Mouse (Mus musculus) liver, embryonic 13.5 days (tissue): ENCODE measurements around the gene St3gal2. TPM values are rescaled to one million over a fixed set of nuclear protein-coding genes. Genes with fewer than 3 reads are reported as not detected.
A peak's percentile ranks its signal among the peaks of the same experiment; 100 is the strongest.
"Not testable (repeated sequence)": the region's sequence is repeated elsewhere in the genome, so short reads cannot be mapped to it uniquely, and the experiment has no call there.

Experiments used
- ATAC-seq: fragments of 200-750 bp; cut with Nextera tagmentation; 2 replicates; pipeline ENCODE4 v1.8.0; 2017; ENCODE audit warnings: low read depth, mild to moderate bottlenecking, moderate number of reproducible peaks, moderate library complexity
- DNase-seq: peaks from one replicate; pipeline ENCODE4 v3.0.0; 2022
- H3K27ac ChIP-seq: fragments of 300-500 bp; sonication (generic); 2 replicates; pipeline ENCODE4 v1.5.1; 2015; ENCODE audit warnings: moderate library complexity, mild to moderate bottlenecking, inconsistent platforms
- H3K27me3 ChIP-seq: fragments of 300-500 bp; sonication (generic); 2 replicates; pipeline ENCODE4 v1.6.1; 2015; ENCODE audit warnings: mild to moderate bottlenecking, inconsistent platforms
- H3K36me3 ChIP-seq: fragments of 300-500 bp; sonication (generic); 2 replicates; pipeline ENCODE4 v1.6.1; 2015; ENCODE audit warnings: mild to moderate bottlenecking, inconsistent platforms
- H3K4me1 ChIP-seq: fragments of 300-500 bp; sonication (generic); replicated peaks from 2 replicates; pipeline ENCODE4 v1.6.1; 2015; ENCODE audit warnings: inconsistent platforms
- H3K4me2 ChIP-seq: fragments of 300-500 bp; sonication (generic); 2 replicates; pipeline ENCODE4 v1.6.1; 2015; ENCODE audit warnings: inconsistent platforms, mild to moderate bottlenecking, moderate library complexity
- H3K4me3 ChIP-seq: fragments of 300-500 bp; sonication (generic); replicated peaks from 2 replicates; pipeline ENCODE4 v1.5.1; 2015; ENCODE audit warnings: mild to moderate bottlenecking, inconsistent platforms
- H3K9ac ChIP-seq: fragments of 300-500 bp; sonication (generic); 2 replicates; pipeline ENCODE4 v1.6.1; 2015; ENCODE audit warnings: mild to moderate bottlenecking, inconsistent platforms
- H3K9me3 ChIP-seq: fragments of 300-500 bp; sonication (generic); replicated peaks from 2 replicates; pipeline ENCODE4 v1.6.1; 2016; ENCODE audit warnings: inconsistent platforms
- WGBS: fragments of 180-500 bp; shearing (Covaris S2); methylation state at CpG from one replicate; pipeline ENCODE4 v1.1.7; 2015; ENCODE audit not compliant: insufficient replicate concordance; 5-methylcytosine and 5-hydroxymethylcytosine counted together
- polyA plus RNA-seq: library from polyadenylated mRNA; unstranded; fragments of >200 nt; fragmentation: Nextera tagmentation; extraction: Ambion mirVana; gene quantifications from 2 replicates; pipeline ENCODE4 v1.2.1, GENCODE M21; 2015

The St3gal2 gene
- polyA plus RNA-seq, 1 experiment from 2014 or later, result 21.0 TPM

DNA sequence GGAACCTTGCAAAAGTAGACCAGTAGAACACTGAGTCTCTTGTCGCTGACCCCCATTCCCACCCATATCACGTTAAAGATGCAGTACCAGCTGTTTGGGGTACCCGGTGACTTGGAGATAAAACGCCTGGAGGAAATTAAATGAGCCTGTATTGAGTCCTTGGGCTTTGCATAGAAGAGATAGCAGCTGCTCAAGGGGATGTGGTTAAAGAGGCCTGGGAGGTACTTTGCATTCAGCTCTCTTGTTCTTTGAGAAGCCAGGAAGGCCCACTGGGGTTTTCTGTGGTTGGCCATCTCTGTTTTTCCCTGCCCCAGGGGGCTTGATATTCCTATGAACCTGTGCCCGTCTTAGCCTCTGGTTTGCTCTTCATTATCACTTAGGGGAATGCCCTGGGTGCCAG is 9.3 kb downstream of the St3gal2 start:
- Histone ChIP-seq H3K9ac (peak overlapping the region; percentile 65), H3K4me1 (peaks cover 100% of the 10 kb centered on the region), H3K36me3 (peaks cover 21% of the 10 kb centered on the region), H3K9me3 (no peaks in the 10 kb centered on the region), H3K27ac (peak overlapping the region; percentile 96), H3K4me3 (peak overlapping the region; percentile 40), H3K27me3 (no peaks in the 10 kb centered on the region), H3K4me2 (peak overlapping the region; percentile 74)
- 11% methylated on average over 5 of the region's 5 CpGs for WGBS
- DNase-seq, result peak; percentile 81
- peak; percentile 79 for ATAC-seq

DNA sequence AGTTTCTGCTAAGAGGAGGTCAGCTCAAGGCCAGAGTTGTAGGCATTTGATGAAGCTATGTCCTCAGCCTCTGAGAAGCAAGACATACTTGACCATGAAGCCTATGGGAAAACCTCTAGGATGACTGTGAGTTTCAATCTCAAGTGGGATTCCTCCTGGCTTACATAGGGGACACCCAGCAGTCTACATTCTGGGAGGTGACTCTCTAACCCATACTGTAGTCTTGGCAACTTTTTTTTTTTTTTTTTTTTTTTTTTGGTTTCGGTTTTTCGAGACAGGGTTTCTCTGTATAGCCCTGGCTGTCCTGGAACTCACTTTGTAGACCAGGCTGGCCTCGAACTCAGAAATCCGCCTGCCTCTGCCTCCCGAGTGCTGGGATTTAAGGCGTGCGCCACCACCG is 9.9 kb downstream of the St3gal2 start:
- ATAC-seq, H3K27me3 ChIP-seq, DNase-seq, H3K9me3 ChIP-seq: not testable (repeated sequence)
- Histone ChIP-seq H3K36me3 (peaks cover 22% of the 10 kb centered on the region), H3K9ac (peak overlapping the region; percentile 65), H3K4me2 (peak overlapping the region; percentile 74), H3K27ac (peak overlapping the region; percentile 96), H3K4me3 (peak overlapping the region; percentile 40), H3K4me1 (peaks cover 100% of the 10 kb centered on the region)
- WGBS, result 66% methylated on average over 8 of the region's 8 CpGs

DNA sequence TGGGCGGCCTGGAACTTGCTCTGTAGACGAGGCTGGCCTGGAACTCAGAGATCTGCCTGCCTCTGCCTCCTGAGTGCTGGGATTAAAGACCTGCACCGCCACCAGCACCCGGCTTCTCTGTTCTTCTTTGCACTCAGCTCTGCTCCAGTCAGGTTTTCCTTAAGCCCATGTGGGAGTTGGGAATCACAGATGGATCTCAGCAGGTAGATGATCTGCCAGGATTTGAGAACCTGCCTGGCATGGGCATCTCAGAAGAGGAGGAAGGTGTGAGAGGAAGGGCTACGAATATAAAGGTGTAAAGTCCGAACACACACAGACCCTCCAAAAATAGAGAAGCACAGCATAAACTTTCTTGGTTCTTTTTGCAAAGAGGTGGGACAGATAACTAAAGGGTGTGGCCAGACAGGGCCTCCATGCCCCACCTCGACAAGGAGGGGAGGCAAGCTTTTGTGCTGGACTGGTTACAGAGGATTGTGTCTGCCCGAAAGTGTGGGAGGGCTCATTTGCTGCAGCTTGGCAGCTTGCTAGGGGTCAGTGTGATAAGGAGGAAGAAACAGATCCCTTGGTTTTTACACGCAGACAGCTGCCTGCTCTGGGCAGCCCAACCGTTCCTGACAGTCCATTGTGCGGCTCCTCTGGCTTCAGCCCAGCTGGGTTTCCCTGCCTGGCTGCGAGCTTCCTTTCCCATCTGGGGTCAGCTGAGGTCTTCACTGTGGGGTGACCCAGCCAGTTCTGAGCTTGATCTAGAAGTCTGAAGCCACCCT is 11.6 kb downstream of the St3gal2 start:
- peaks cover 21% of the 10 kb centered on the region for H3K36me3 ChIP-seq
- peaks cover 100% of the 10 kb centered on the region for H3K4me1 ChIP-seq
- H3K4me3 ChIP-seq, result peak overlapping the region; percentile 40
- DNase-seq (peak; percentile 74), ATAC-seq (peak; percentile 66)
- WGBS, result 31% methylated on average over 12 of the region's 12 CpGs
- peak overlapping the region; percentile 74 for H3K4me2 ChIP-seq
- peak overlapping the region; percentile 71 for H3K9ac ChIP-seq
- no peaks in the 10 kb centered on the region for H3K27me3 ChIP-seq
- no peaks in the 10 kb centered on the region for H3K9me3 ChIP-seq
- H3K27ac ChIP-seq, result peak overlapping the region; percentile 96

DNA sequence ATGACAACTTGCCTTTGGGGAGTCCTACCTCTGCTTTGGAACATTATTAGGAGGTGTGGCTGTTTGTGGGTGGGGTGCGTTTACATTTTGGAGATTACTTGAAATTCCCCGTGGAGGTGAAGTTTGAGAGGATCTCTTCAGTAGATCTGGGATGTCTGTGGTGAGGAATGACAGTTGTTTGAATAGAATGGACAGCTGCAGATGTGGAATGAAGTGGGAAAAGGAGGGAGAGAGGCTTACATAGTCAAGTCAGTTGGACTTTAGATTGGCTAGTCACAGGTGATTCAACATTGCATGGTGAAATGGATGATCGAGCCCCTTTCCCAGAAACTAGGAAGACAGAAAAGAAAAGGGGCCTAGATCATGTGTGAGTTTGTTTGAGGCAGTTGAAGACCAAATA is 12.7 kb downstream of the St3gal2 start:
- Histone ChIP-seq H3K9me3 (no peaks in the 10 kb centered on the region), H3K4me2 (peak overlapping the region; percentile 74), H3K27ac (peak overlapping the region; percentile 96), H3K36me3 (peaks cover 28% of the 10 kb centered on the region), H3K4me3 (peak overlapping the region; percentile 40; the same call in 1 of the 2 replicates), H3K4me1 (peaks cover 100% of the 10 kb centered on the region), H3K9ac (peak overlapping the region; percentile 71), H3K27me3 (no peaks in the 10 kb centered on the region)
- DNase-seq, result no peak
- no peak for ATAC-seq
- 33% methylated on average over 3 of the region's 3 CpGs for WGBS

- ATAC-seq (peak; percentile 71), DNase-seq (peak; percentile 61)
- Histone ChIP-seq H3K4me2 (peak overlapping the region; percentile 74), H3K4me1 (peaks cover 100% of the 10 kb centered on the region), H3K9me3 (no peaks in the 10 kb centered on the region), H3K4me3 (peak overlapping the region; percentile 0; the same call in 1 of the 2 replicates), H3K27ac (peak overlapping the region; percentile 96), H3K27me3 (no peaks in the 10 kb centered on the region), H3K36me3 (peaks cover 28% of the 10 kb centered on the region), H3K9ac (peak overlapping the region; percentile 71; the same call in 1 of the 2 replicates)
- WGBS, result 19% methylated on average over 2 of the region's 2 CpGs
Measured at GRCm38 (mm10) chr8:110933272-110933671, 13.6 kb downstream of the St3gal2 start.

- Histone ChIP-seq H3K4me3 (no peak overlapping the region), H3K4me1 (peaks cover 99% of the 10 kb centered on the region), H3K9ac (peak overlapping the region; percentile 7; the same call in 1 of the 2 replicates), H3K9me3 (no peaks in the 10 kb centered on the region), H3K36me3 (peaks cover 30% of the 10 kb centered on the region), H3K27me3 (no peaks in the 10 kb centered on the region), H3K4me2 (no peak overlapping the region), H3K27ac (peak overlapping the region; percentile 41; the same call in 1 of the 2 replicates)
- no peak for DNase-seq
- 87% methylated on average over 12 of the region's 12 CpGs for WGBS
- ATAC-seq, result no peak
Measured at GRCm38 (mm10) chr8:110936217-110936616, 16.5 kb downstream of the St3gal2 start.

- Histone ChIP-seq H3K27ac (peak overlapping the region; percentile 43), H3K27me3 (no peaks in the 10 kb centered on the region), H3K4me1 (peaks cover 88% of the 10 kb centered on the region), H3K9me3 (no peaks in the 10 kb centered on the region), H3K4me2 (0 out of 2 replicates have a peak overlapping the region, but pooled peaks have one; percentile 6), H3K36me3 (peaks cover 34% of the 10 kb centered on the region), H3K9ac (no peak overlapping the region), H3K4me3 (no peak overlapping the region)
- ATAC-seq, result peak; percentile 32; the same call in 1 of the 2 replicates
- no peak for DNase-seq
- 15% methylated on average over 6 of the region's 6 CpGs for WGBS
Measured at GRCm38 (mm10) chr8:110938882-110939589, 19.3 kb downstream of the St3gal2 start.

DNA sequence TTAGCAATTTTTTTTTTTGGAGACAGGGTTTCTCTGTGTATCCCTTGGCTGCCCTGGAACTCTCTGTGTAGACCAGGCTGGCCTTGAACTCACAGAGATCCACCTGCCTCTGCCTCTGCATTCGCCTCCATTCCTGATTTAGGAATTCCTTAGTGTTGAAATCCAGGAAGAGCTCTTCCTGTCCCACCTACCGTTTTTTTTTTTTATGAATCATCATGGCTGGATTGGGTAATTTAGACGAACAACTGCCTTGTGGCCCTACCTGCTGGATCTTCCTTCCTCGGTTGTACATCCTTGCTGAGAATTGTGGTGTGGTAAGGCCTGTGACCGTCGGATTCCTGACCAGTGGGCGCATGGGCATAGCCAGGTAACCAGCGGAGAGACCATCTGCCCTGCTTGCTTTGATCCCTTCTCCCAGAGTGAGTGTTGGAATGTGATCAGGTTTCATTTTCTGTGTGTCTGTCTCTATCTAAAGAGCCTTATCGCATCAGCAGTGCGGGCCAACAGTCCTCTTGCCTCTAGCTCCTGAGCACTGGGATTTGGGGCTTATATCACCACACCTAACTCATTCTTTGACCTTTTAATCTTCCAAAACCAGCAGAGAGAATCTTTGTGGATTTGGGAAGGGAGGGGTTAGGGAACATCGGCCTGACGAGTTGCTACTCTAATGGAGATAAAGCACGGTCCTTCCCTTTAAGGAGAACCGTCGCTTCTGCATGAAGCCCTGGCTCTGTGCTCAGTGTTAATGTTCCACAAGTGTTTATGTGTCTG is 21.1 kb downstream of the St3gal2 start:
- ATAC-seq (no peak), DNase-seq (no peak)
- H3K27me3 ChIP-seq, result no peaks in the 10 kb centered on the region
- no peak overlapping the region for H3K4me3 ChIP-seq
- H3K4me1 ChIP-seq, result peaks cover 86% of the 10 kb centered on the region
- 69% methylated on average over 15 of the region's 15 CpGs for WGBS
- H3K9me3 ChIP-seq, result no peaks in the 10 kb centered on the region
- H3K27ac ChIP-seq, result peak overlapping the region; percentile 47; the same call in 1 of the 2 replicates
- H3K36me3 ChIP-seq, result peaks cover 23% of the 10 kb centered on the region
- no peak overlapping the region for H3K9ac ChIP-seq
- H3K4me2 ChIP-seq, result no peak overlapping the region

- Histone ChIP-seq H3K9ac (no peak overlapping the region), H3K27ac (0 out of 2 replicates have a peak overlapping the region, but pooled peaks have one; percentile 47), H3K4me3 (no peak overlapping the region), H3K36me3 (peaks cover 23% of the 10 kb centered on the region), H3K4me1 (peaks cover 84% of the 10 kb centered on the region), H3K9me3 (no peaks in the 10 kb centered on the region), H3K4me2 (no peak overlapping the region), H3K27me3 (no peaks in the 10 kb centered on the region)
- no peak for DNase-seq
- WGBS, result 60% methylated on average over 10 of the region's 10 CpGs
- no peak for ATAC-seq
Measured at GRCm38 (mm10) chr8:110941453-110941948, 21.8 kb downstream of the St3gal2 start.

- Histone ChIP-seq H3K4me1 (peaks cover 64% of the 10 kb centered on the region), H3K27ac (no peak overlapping the region), H3K4me2 (no peak overlapping the region), H3K9me3 (no peaks in the 10 kb centered on the region), H3K9ac (no peak overlapping the region), H3K27me3 (no peaks in the 10 kb centered on the region), H3K4me3 (no peak overlapping the region), H3K36me3 (peaks cover 30% of the 10 kb centered on the region)
- 40% methylated on average over 7 of the region's 7 CpGs for WGBS
- DNase-seq (no peak), ATAC-seq (no peak)
Measured at GRCm38 (mm10) chr8:110944276-110944876, 24.7 kb downstream of the St3gal2 start.
